Comparison of ENCODE assay signal across 21 mouse cellular contexts in genomic region chr2:156923057-156923456, GRCm38 (mm10).
"Had no signal": no experiment of that assay in that cellular context is flagged by ENCODE, and none has a peak within 500 bp of the region (broad histone marks: within the 10 kb centered on the region; RNA-seq: fewer than 3 reads in every experiment).

No protein-coding gene starts in this region.

- H3K36me3 ChIP-seq: neural tube, embryonic 12.5 days had no signal

- H3K27ac ChIP-seq: limb, embryonic 12.5 days; limb, embryonic 15.5 days; midbrain, embryonic 15.5 days; neural tube, embryonic 12.5 days; neural tube, embryonic 15.5 days; stomach, postnatal 0 days had no signal

- H3K4me2 ChIP-seq: limb, embryonic 12.5 days; limb, embryonic 15.5 days; midbrain, embryonic 11.5 days; midbrain, embryonic 15.5 days; neural tube, embryonic 12.5 days; neural tube, embryonic 15.5 days had no signal

- H3K9ac ChIP-seq: limb, embryonic 12.5 days; limb, embryonic 15.5 days; midbrain, embryonic 15.5 days; neural tube, embryonic 12.5 days; neural tube, embryonic 15.5 days had no signal

- H3K9me3 ChIP-seq: limb, embryonic 12.5 days; limb, embryonic 15.5 days; midbrain, embryonic 15.5 days; neural tube, embryonic 12.5 days; neural tube, embryonic 15.5 days had no signal

- DNase-seq: kidney, adult 18-20 months; kidney, adult 9 months; kidney, postnatal 14 days; kidney, postnatal 4 days; left cerebral cortex, postnatal 4 days; lung, adult 2 months; lung, postnatal 14 days; lung, postnatal 4 days; right cerebral cortex, adult 18-20 months; right cerebral cortex, postnatal 14 days; right cerebral cortex, postnatal 4 days; thymus, adult 2 months; thymus, postnatal 14 days; thymus, postnatal 4 days had no signal

- ATAC-seq: midbrain, embryonic 15.5 days had no signal

- H3K4me1 ChIP-seq: limb, embryonic 12.5 days; midbrain, embryonic 15.5 days; neural tube, embryonic 12.5 days; neural tube, embryonic 15.5 days had no signal

- H3K27me3 ChIP-seq: limb, embryonic 12.5 days; limb, embryonic 15.5 days; midbrain, embryonic 15.5 days; neural tube, embryonic 12.5 days; neural tube, embryonic 15.5 days had no signal

- H3K4me3 ChIP-seq: limb, embryonic 12.5 days; limb, embryonic 15.5 days; midbrain, embryonic 15.5 days; neural tube, embryonic 12.5 days; neural tube, embryonic 15.5 days had no signal
